Mouse (Mus musculus): ENCODE measurements around the gene Tomm20. TPM values are rescaled to one million over a fixed set of nuclear protein-coding genes. Genes with fewer than 3 reads are reported as not detected.
"Not testable (repeated sequence)": the region's sequence is repeated elsewhere in the genome, so short reads cannot be mapped to it uniquely, and the experiment has no call there.

Tomm20 gene
- polyA plus RNA-seq (2016; fragmentation: Nextera tagmentation; extraction: Ambion mirVana): 194 and 201 TPM in 2 replicates

GRCm38 (mm10) chr8:126945730-126946163 lies at the start of gene Tomm20:
Gene Tomm20 (minus strand): TSS chr8:126945844.
- Histone ChIP-seq H3K4me3 (replicated peaks) (peak within 1 kb of the TSS; percentile 77), H3K36me3 (replicated peaks) (peaks cover 27% of the 10 kb centered on the region), H3K4me1 (peaks cover 23% of the 10 kb centered on the region), H3K27ac (peak within 1 kb of the TSS; percentile 86), H3K9ac (peak within 1 kb of the TSS; percentile 87), H3K9me3 (no peaks in the 10 kb centered on the region), H3K27me3 (no peaks in the 10 kb centered on the region), H3K4me2 (peak within 1 kb of the TSS; percentile 93)
- WGBS: 0% methylated on average over 48 of the region's 48 CpGs
- peak; percentile 94 for ATAC-seq (ENCODE audit: low FRiP score)

- Histone ChIP-seq H3K4me3 (replicated peaks) (no peak overlapping the region), H3K4me2 (no peak overlapping the region), H3K27ac (no peak overlapping the region), H3K9ac (no peak overlapping the region), H3K36me3 (replicated peaks) (no peaks in the 10 kb centered on the region), H3K27me3 (no peaks in the 10 kb centered on the region), H3K9me3 (no peaks in the 10 kb centered on the region), H3K4me1 (peaks cover 4% of the 10 kb centered on the region; the same call in 1 of the 2 replicates)
- no peak for ATAC-seq (ENCODE audit: low FRiP score)
- WGBS: 63% methylated on average over 1 of the region's 1 CpGs
These were observed 48.9 kb upstream of the Tomm20 start for GRCm38 (mm10) chr8:126994506-126994905.

GRCm38 (mm10) chr8:126989363-126990153 lies 43.9 kb upstream of the Tomm20 start:
- no peak overlapping the region for H3K4me3 ChIP-seq (replicated peaks)
- no peaks in the 10 kb centered on the region for H3K9me3 ChIP-seq
- H3K36me3 ChIP-seq (replicated peaks): no peaks in the 10 kb centered on the region
- no peaks in the 10 kb centered on the region for H3K27me3 ChIP-seq
- 72% methylated on average over 5 of the region's 5 CpGs for WGBS
- ATAC-seq (ENCODE audit: low FRiP score): no peak
- H3K4me2 ChIP-seq: no peak overlapping the region
- no peak overlapping the region for H3K27ac ChIP-seq
- peaks cover 5% of the 10 kb centered on the region; the same call in 1 of the 2 replicates for H3K4me1 ChIP-seq
- no peak overlapping the region for H3K9ac ChIP-seq

- no peaks in the 10 kb centered on the region for H3K36me3 ChIP-seq (replicated peaks)
- H3K9ac ChIP-seq: no peak overlapping the region
- ATAC-seq (ENCODE audit: low FRiP score): no peak
- H3K27ac ChIP-seq: no peak overlapping the region
- H3K27me3 ChIP-seq: no peaks in the 10 kb centered on the region
- no peaks in the 10 kb centered on the region for H3K9me3 ChIP-seq
- H3K4me2 ChIP-seq: no peak overlapping the region
- 68% methylated on average over 16 of the region's 16 CpGs for WGBS
- H3K4me3 ChIP-seq (replicated peaks): no peak overlapping the region
- 0 out of 2 replicates have a peak, but pooled peaks cover 3% of the 10 kb centered on the region for H3K4me1 ChIP-seq
These were observed 42.8 kb upstream of the Tomm20 start for GRCm38 (mm10) chr8:126988346-126989006.

- H3K4me2 ChIP-seq: no peak overlapping the region
- ATAC-seq (ENCODE audit: low FRiP score): peak; percentile 61
- WGBS: 3% methylated on average over 12 of the region's 12 CpGs
- H3K36me3 ChIP-seq (replicated peaks): no peaks in the 10 kb centered on the region
- H3K27me3 ChIP-seq: no peaks in the 10 kb centered on the region
- no peak overlapping the region for H3K9ac ChIP-seq
- 0 out of 2 replicates have a peak, but pooled peaks cover 3% of the 10 kb centered on the region for H3K4me1 ChIP-seq
- H3K27ac ChIP-seq: no peak overlapping the region
- H3K9me3 ChIP-seq: no peaks in the 10 kb centered on the region
- H3K4me3 ChIP-seq (replicated peaks): no peak overlapping the region
These were observed 40.9 kb upstream of the Tomm20 start for GRCm38 (mm10) chr8:126986495-126986894.

- no peak for ATAC-seq (ENCODE audit: low FRiP score)
- H3K4me1 ChIP-seq: peaks cover 6% of the 10 kb centered on the region
- no peaks in the 10 kb centered on the region for H3K9me3 ChIP-seq
- H3K4me3 ChIP-seq (replicated peaks): no peak overlapping the region
- WGBS: 73% methylated on average over 5 of the region's 5 CpGs
- no peak overlapping the region for H3K27ac ChIP-seq
- no peaks in the 10 kb centered on the region for H3K36me3 ChIP-seq (replicated peaks)
- peaks cover 18% of the 10 kb centered on the region for H3K27me3 ChIP-seq
- H3K4me2 ChIP-seq: no peak overlapping the region
- no peak overlapping the region for H3K9ac ChIP-seq
These were observed 34.4 kb upstream of the Tomm20 start for GRCm38 (mm10) chr8:126980046-126980445.

- H3K9ac ChIP-seq: no peak overlapping the region
- peaks cover 6% of the 10 kb centered on the region for H3K4me1 ChIP-seq
- H3K36me3 ChIP-seq (replicated peaks): no peaks in the 10 kb centered on the region
- ATAC-seq (ENCODE audit: low FRiP score): no peak
- no peaks in the 10 kb centered on the region for H3K9me3 ChIP-seq
- WGBS: 26% methylated on average over 27 of the region's 27 CpGs
- peaks cover 18% of the 10 kb centered on the region for H3K27me3 ChIP-seq
- no peak overlapping the region for H3K27ac ChIP-seq
- peak overlapping the region; percentile 31 for H3K4me3 ChIP-seq (replicated peaks)
- peak overlapping the region; percentile 39 for H3K4me2 ChIP-seq
These were observed 33.7 kb upstream of the Tomm20 start for GRCm38 (mm10) chr8:126979091-126979920.

GRCm38 (mm10) chr8:126978535-126978934 lies 32.9 kb upstream of the Tomm20 start:
- Histone ChIP-seq H3K4me2 (peak overlapping the region; percentile 39; the same call in 1 of the 2 replicates), H3K27me3 (peaks cover 21% of the 10 kb centered on the region)
- H3K27ac ChIP-seq; H3K4me1 ChIP-seq; H3K9me3 ChIP-seq; H3K4me3 ChIP-seq (replicated peaks); H3K9ac ChIP-seq; ATAC-seq (ENCODE audit: low FRiP score); H3K36me3 ChIP-seq (replicated peaks): not testable (repeated sequence)
- 40% methylated on average over 2 of the region's 3 CpGs for WGBS

- Histone ChIP-seq H3K36me3 (replicated peaks) (no peaks in the 10 kb centered on the region), H3K4me1 (peaks cover 6% of the 10 kb centered on the region), H3K4me2 (no peak overlapping the region), H3K9me3 (no peaks in the 10 kb centered on the region), H3K9ac (no peak overlapping the region), H3K27me3 (peaks cover 24% of the 10 kb centered on the region), H3K4me3 (replicated peaks) (no peak overlapping the region), H3K27ac (no peak overlapping the region)
- no peak for ATAC-seq (ENCODE audit: low FRiP score)
- 84% methylated on average over 10 of the region's 10 CpGs for WGBS
These were observed 32.4 kb upstream of the Tomm20 start for GRCm38 (mm10) chr8:126978028-126978427.

- no peak overlapping the region for H3K4me3 ChIP-seq (replicated peaks)
- no peak overlapping the region for H3K4me2 ChIP-seq
- no peaks in the 10 kb centered on the region for H3K36me3 ChIP-seq (replicated peaks)
- ATAC-seq (ENCODE audit: low FRiP score): no peak
- no peak overlapping the region for H3K9ac ChIP-seq
- H3K9me3 ChIP-seq: no peaks in the 10 kb centered on the region
- WGBS: 46% methylated on average over 8 of the region's 8 CpGs
- no peak overlapping the region for H3K27ac ChIP-seq
- peaks cover 6% of the 10 kb centered on the region for H3K4me1 ChIP-seq
- peaks cover 24% of the 10 kb centered on the region for H3K27me3 ChIP-seq
These were observed 31.1 kb upstream of the Tomm20 start for GRCm38 (mm10) chr8:126976608-126977348.

GRCm38 (mm10) chr8:126975706-126976105 lies 30.1 kb upstream of the Tomm20 start:
- no peaks in the 10 kb centered on the region for H3K36me3 ChIP-seq (replicated peaks)
- H3K4me3 ChIP-seq (replicated peaks): no peak overlapping the region
- H3K9me3 ChIP-seq: no peaks in the 10 kb centered on the region
- H3K4me2 ChIP-seq: no peak overlapping the region
- H3K9ac ChIP-seq: no peak overlapping the region
- H3K27me3 ChIP-seq: peaks cover 24% of the 10 kb centered on the region
- no peak overlapping the region for H3K27ac ChIP-seq
- no peak for ATAC-seq (ENCODE audit: low FRiP score)
- 19% methylated on average over 1 of the region's 1 CpGs for WGBS
- peaks cover 6% of the 10 kb centered on the region for H3K4me1 ChIP-seq
